Mouse (Mus musculus) c-Kit-positive CD71-negative TER-119-negative erythroid progenitor cells, embryonic 14.5 days (primary cell): ENCODE results near the gene Trp53rkb.

Experiments used
- DNase-seq: peaks from one replicate; pipeline ENCODE4 v3.0.0-alpha.2; 2013; ENCODE audit warnings: low read depth

The Trp53rkb gene

GRCm38 (mm10) chr2:166834796-166835195, 42.5 kb downstream of the Trp53rkb start:
- DNase-seq = no peak

- no peak for DNase-seq
These were observed 43.2 kb downstream of the Trp53rkb start for GRCm38 (mm10) chr2:166835581-166835980.

GRCm38 (mm10) chr2:166841813-166842212, 49.5 kb downstream of the Trp53rkb start:
- no peak for DNase-seq
